ENCODE assay signal across 1 mouse cellular context in the genomic region with DNA sequence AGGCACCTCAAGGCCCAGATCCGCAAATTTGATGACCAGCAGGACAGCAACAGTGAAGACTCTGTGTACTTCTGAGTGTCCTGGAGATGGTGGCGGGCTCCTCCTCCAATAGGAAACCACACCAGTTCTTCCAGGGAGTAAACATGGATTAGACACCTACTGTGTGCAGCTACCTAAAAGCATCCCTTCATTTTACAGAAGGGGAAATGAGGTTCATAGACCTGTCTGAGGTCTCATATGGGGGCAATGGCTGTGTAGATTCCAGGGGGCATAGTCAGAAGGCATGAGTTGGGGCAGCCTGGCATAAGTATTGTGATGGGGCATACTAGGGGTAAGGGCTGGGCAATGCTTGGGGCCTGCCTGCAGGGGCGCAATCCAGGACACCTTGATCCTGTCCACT.
TF ChIP-seq lines count a peak whose summit lies in the region.

No protein-coding gene starts in this region.

TF ChIP-seq in MEL, 35 proteins besides CTCF, POLR2A, EP300 and RAD21:
- peak; percentile 60; the same call in 1 of the 2 replicates for TF ChIP-seq ZKSCAN1 (IDR thresholded peaks at IDR 0.05; ENCODE audit: low read depth, low read length)
- TF ChIP-seq POLR2AphosphoS5 (IDR thresholded peaks at IDR 0.05; ENCODE audit: borderline replicate concordance, low read depth, low read length) = no peak
